Mouse (Mus musculus) embryonic facial prominence, embryonic 15.5 days (tissue): ENCODE measurements at regions not wholly inside any gene's neighbourhood (a gene's known extent, or its start where the extent isn't known, plus 50 kb on each side); places are given as distances from the start of the nearest gene placed in this dataset.

ENCODE experiments used
- ATAC-seq: fragments of 200-750 bp; cut with Nextera tagmentation; 2 replicates; pipeline ENCODE4 v1.8.0; 2017; ENCODE audit warnings: low read depth, moderate TSS enrichment; ENCODE audit not compliant: insufficient number of reproducible peaks, low FRiP score, low TSS enrichment
- H3K27ac ChIP-seq: fragments of 300-500 bp; sonication (generic); replicated peaks from 2 replicates; pipeline ENCODE4 v1.5.1; 2015; ENCODE audit warnings: mild to moderate bottlenecking, inconsistent platforms
- H3K27me3 ChIP-seq: fragments of 300-500 bp; sonication (generic); 2 replicates; pipeline ENCODE4 v1.6.1; 2015; ENCODE audit warnings: inconsistent platforms
- H3K36me3 ChIP-seq: fragments of 300-500 bp; sonication (generic); 2 replicates; pipeline ENCODE4 v1.6.1; 2015; ENCODE audit warnings: mild to moderate bottlenecking, inconsistent platforms
- H3K4me1 ChIP-seq: fragments of 300-500 bp; sonication (generic); 2 replicates; pipeline ENCODE4 v1.6.1; 2015; ENCODE audit warnings: inconsistent platforms
- H3K4me2 ChIP-seq: fragments of 300-500 bp; sonication (generic); replicated peaks from 2 replicates; pipeline ENCODE4 v1.6.1; 2015; ENCODE audit warnings: mild to moderate bottlenecking, inconsistent platforms
- H3K4me3 ChIP-seq: fragments of 300-500 bp; sonication (generic); replicated peaks from 2 replicates; pipeline ENCODE4 v1.5.1; 2015; ENCODE audit warnings: mild to moderate bottlenecking, inconsistent platforms
- H3K9ac ChIP-seq: fragments of 300-500 bp; sonication (generic); 2 replicates; pipeline ENCODE4 v1.6.1; 2015; ENCODE audit warnings: inconsistent platforms
- H3K9me3 ChIP-seq: fragments of 300-500 bp; sonication (generic); replicated peaks from 2 replicates; pipeline ENCODE4 v1.6.1; 2016; ENCODE audit warnings: inconsistent platforms
- WGBS: fragments of 180-500 bp; shearing (Covaris S2); methylation state at CpG from one replicate; pipeline ENCODE4 v1.1.7; 2015; 5-methylcytosine and 5-hydroxymethylcytosine counted together

DNA sequence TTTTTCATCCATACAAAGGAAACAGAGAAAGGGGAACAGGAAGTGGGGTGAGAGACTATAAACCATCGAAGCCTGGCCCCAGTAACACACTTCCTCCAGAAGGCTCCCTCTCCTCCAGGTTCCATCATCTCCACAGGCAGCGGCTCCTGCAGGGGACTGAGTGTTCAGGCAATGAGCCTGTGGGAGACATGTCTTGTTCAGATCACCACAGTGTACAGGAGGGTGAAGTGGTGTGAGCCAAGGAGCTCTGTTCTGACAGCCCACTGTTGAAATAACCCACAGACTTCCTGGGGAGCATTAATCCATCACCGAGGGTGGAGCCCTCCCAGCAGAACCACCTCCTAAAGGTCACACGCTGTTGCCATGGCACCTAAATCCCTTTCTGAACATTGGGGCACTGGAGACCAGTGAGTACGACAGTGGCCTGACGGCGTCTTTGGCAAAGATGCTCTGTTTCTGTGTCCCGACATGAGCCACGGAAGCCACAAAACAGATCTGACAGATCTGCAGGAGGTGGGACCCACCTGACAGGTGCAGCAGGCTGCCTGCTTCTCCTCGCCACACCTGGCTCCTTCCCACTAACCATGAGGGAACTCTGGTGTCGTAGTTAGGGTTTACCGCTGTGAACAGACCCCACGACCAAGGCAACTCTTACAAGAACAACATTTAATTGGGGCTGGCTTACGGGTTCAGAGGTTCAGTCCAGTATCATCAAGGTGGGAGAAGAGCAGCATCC is 60.9 kb downstream of the Psmg1 start:
- Histone ChIP-seq H3K27me3 (no peaks in the 10 kb centered on the region), H3K9me3 (no peaks in the 10 kb centered on the region), H3K4me3 (no peak overlapping the region), H3K9ac (no peak overlapping the region), H3K36me3 (no peaks in the 10 kb centered on the region), H3K4me1 (peaks cover 7% of the 10 kb centered on the region; the same call in 1 of the 2 replicates), H3K27ac (no peak overlapping the region), H3K4me2 (no peak overlapping the region)
- WGBS = 74% methylated on average over 14 of the region's 14 CpGs
- ATAC-seq = no peak

DNA sequence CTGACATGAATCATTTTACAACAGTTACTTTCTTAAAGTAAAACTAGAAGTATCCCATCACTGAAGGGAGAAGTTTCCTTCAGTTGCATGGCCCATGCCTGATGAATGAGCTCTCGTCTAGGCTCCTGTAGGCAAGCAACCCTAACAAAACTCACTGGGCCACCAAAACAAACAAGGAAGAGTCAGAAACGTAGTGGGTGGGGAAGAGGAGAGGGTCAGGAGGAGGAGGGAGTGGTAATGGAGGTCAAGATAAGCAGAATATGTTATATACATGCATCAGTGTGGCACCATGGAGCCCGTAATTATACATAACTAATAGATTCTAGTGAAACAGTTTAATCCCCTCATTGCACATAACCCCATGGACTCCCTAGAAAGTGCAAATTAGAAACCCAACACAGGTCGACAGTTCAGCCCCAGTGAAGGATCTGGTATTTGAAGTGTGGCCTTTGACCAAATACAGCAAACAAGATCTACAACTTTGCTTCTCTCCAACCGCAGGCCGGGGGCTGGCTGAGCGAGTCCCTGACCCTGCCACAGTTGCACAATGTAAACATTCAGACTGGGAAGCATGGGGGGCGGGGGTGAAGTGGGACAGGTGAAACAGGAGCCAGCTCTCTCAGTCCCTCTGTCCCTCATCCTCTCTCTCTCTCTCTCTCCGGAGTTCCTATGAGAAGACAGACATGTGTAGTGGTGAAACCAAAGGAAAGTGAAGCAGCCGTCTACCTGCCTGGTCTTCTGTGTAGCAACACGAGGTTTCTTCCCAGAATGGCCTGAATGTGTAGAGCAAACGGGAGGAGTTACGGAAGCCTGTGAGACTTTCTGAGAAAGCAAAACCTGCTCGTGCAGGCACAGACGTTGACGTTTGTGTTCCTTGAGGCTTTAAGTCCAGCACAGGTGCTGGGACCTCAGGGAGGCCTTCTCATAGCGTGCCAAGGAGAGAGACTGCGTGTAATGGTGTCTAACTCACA is 62.2 kb downstream of the Psmg1 start:
- WGBS = 58% methylated on average over 18 of the region's 18 CpGs
- peak overlapping the region; percentile 30; the same call in 1 of the 2 replicates for H3K27ac ChIP-seq

DNA sequence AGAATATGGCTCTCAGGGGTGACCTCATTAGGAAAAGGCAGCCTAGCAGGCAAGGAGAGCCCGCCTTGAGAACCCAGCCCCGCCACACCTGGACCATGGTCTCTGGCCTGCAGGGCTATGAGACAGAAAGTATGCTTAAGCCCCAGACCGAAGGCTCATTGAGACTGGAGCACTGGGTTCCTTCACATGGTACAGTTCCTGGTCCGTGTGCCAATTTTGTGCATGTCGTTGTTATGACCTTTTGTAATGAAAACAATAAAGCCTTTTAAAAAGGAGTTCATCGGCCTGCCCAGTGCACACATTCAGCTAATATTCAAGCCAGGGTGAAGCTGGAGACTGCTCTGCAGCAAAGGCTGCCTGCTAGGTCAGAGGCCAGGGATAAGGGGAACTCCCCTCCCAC is 64.2 kb downstream of the Psmg1 start:
- no peak overlapping the region for H3K4me2 ChIP-seq
- H3K4me3 ChIP-seq = no peak overlapping the region
- no peak overlapping the region for H3K9ac ChIP-seq
- no peak for ATAC-seq
- H3K36me3 ChIP-seq = no peaks in the 10 kb centered on the region
- no peaks in the 10 kb centered on the region for H3K27me3 ChIP-seq
- no peak overlapping the region for H3K27ac ChIP-seq
- no peaks in the 10 kb centered on the region for H3K9me3 ChIP-seq
- WGBS = 72% methylated on average over 6 of the region's 6 CpGs
- peaks cover 21% of the 10 kb centered on the region for H3K4me1 ChIP-seq

More for the DNA sequence above, 62.2 kb downstream of the Psmg1 start:
- Histone ChIP-seq H3K4me2 (no peak overlapping the region), H3K9ac (no peak overlapping the region), H3K27me3 (no peaks in the 10 kb centered on the region), H3K4me1 (peaks cover 11% of the 10 kb centered on the region; the same call in 1 of the 2 replicates), H3K36me3 (no peaks in the 10 kb centered on the region), H3K4me3 (no peak overlapping the region), H3K9me3 (no peaks in the 10 kb centered on the region)
- ATAC-seq = no peak

DNA sequence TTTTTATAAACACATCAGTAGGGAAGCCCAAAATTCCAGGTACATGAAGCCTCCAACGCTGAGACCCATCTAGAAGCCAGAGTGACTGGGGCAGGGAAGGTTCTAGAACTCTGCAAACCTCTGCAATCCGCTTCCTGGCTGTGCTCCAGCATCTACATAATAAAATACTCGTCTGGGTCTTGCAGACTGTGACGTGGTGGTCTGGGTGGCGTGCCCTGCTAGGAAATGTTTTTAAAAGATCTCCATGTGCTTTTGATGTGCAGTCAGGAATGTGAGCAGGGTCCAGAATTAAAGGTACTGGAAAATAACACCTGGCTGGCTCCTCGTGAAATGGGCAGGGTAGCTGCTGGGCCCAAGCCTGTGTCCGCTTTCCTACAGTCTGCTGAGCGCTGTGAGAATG is 66.0 kb downstream of the Psmg1 start:
- no peak for ATAC-seq
- Histone ChIP-seq H3K9ac (no peak overlapping the region), H3K4me3 (no peak overlapping the region), H3K9me3 (no peaks in the 10 kb centered on the region), H3K27me3 (no peaks in the 10 kb centered on the region), H3K4me1 (peaks cover 21% of the 10 kb centered on the region), H3K36me3 (no peaks in the 10 kb centered on the region), H3K27ac (no peak overlapping the region), H3K4me2 (no peak overlapping the region)
- WGBS = 49% methylated on average over 8 of the region's 8 CpGs

DNA sequence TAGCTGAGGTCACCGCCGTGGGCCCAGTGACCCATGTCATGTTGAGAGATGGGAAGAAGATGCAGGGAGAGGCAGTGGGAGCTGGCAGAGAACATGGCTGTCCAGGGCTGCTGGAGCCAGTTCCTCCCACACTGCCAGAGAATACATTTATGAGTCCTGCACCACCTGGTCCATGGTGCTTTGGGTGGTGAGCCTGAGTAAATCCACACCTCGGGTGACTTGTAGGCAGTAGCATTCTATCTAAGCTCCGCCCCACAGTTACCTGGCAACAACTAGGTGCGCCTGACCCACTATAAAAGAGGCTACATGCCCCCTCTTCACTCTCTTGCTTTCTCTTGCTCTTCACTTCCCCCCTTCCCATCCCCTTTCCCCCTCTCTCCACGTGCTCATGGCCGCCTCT is 66.8 kb downstream of the Psmg1 start:
- H3K4me3 ChIP-seq = no peak overlapping the region
- 85% methylated on average over 7 of the region's 7 CpGs for whole genome bisulfite sequencing
- H3K27ac ChIP-seq = no peak overlapping the region

DNA sequence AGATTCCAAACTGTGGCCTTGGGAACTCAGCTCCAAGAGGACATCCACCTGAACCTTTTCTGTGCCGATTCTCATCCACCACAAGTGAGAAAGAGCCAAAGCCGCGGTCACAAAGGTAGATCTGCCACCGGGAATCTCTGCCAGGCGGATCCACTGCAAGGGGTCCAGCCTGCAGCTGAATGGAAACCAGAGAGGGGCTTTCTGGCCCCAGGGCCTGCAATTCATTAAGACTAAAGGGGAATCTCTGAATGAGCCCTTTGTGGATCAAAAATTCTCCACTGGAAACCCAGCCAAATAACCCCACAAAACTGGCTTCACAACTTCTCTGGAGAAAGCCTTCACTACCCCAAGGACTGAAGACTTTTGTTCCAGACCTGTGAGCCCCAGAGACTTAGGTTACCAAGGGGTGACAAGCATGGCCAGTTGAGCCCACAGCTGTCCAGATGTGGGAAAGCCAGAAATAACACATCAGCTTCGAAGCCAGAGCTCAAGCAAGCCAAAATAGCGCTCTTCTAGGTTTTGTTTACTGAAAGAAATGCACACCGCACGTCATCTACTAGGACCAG is 68.3 kb downstream of the Psmg1 start:
- H3K9me3 ChIP-seq = no peaks in the 10 kb centered on the region
- no peaks in the 10 kb centered on the region for H3K27me3 ChIP-seq
- peak; percentile 65; the same call in 1 of the 2 replicates for ATAC-seq
- H3K27ac ChIP-seq = peak overlapping the region; percentile 55; the same call in 1 of the 2 replicates
- peaks cover 18% of the 10 kb centered on the region for H3K4me1 ChIP-seq
- no peak overlapping the region for H3K4me2 ChIP-seq
- H3K4me3 ChIP-seq = no peak overlapping the region
- no peak overlapping the region for H3K9ac ChIP-seq
- WGBS = 37% methylated on average over 9 of the region's 9 CpGs
- no peaks in the 10 kb centered on the region for H3K36me3 ChIP-seq

More for the DNA sequence above, 66.8 kb downstream of the Psmg1 start:
- Histone ChIP-seq H3K36me3 (no peaks in the 10 kb centered on the region), H3K4me1 (peaks cover 19% of the 10 kb centered on the region), H3K9ac (no peak overlapping the region), H3K4me2 (no peak overlapping the region), H3K27me3 (no peaks in the 10 kb centered on the region), H3K9me3 (no peaks in the 10 kb centered on the region)
- ATAC-seq = no peak

DNA sequence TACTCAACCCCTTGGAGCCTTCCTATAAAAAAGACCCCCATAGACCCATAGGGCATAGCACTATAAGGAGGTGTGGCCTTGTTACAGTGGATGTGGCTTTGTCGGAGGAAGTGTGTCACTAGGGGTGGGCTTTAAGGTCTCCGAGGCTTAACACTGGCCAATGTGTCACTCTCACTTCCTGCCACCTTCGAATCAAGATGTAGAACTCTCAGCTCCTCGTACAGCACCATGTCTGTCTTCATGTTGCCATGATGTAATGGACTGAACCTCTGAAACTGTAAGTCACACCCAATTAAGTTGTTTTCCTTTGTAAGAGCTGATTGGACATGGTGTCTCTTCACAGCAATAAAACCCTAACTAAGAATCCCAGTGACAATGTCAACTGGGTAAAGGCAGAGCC is 69.6 kb downstream of the Psmg1 start:
- WGBS = 75% methylated on average over 4 of the region's 4 CpGs
- H3K4me2 ChIP-seq = no peak overlapping the region
- H3K36me3 ChIP-seq = no peaks in the 10 kb centered on the region
- no peaks in the 10 kb centered on the region for H3K9me3 ChIP-seq
- no peak overlapping the region for H3K27ac ChIP-seq
- H3K27me3 ChIP-seq = no peaks in the 10 kb centered on the region
- ATAC-seq = no peak
- peaks cover 18% of the 10 kb centered on the region for H3K4me1 ChIP-seq
- H3K4me3 ChIP-seq = no peak overlapping the region
- H3K9ac ChIP-seq = no peak overlapping the region

DNA sequence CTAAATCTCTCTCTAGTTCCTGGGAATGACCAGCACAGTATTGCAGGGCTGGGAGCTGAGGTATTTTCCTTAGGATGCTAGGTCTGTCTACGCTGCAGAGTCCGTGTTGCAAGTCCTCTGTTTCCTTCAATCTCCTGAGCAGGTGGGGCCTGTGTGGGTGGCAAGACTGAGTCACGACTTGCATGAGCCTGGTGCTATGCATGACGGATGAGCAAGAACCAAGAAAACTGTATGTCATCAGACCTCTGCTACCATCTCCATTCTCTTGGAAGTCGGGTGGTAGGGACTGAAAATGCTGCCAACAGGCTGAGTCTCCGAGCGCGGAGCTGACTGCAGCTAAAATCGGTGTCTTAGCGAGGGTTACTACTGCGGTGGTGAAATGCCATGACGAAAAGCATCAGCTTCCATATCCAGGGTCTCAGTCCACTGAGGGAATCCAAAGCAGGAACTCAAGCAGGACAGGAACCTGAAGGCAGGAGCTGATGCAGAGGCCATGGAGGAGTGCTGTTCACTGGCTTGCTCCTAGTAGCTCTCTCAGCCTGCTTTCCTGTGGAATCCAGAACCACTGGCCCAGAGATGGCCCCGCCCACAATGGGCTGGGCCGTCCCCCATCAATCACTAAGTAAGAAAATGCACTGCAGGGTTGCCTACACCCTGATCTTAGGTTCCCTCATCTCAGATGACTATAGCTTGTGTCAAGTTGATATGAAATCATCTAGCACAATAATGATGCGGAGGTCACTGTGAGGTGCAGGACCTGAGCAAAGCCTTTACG is 71.9 kb downstream of the Psmg1 start:
- ATAC-seq = no peak
- 89% methylated on average over 16 of the region's 16 CpGs for WGBS
- Histone ChIP-seq H3K9ac (no peak overlapping the region), H3K27ac (no peak overlapping the region), H3K9me3 (no peaks in the 10 kb centered on the region), H3K36me3 (no peaks in the 10 kb centered on the region), H3K4me2 (no peak overlapping the region), H3K4me3 (no peak overlapping the region), H3K27me3 (no peaks in the 10 kb centered on the region), H3K4me1 (peaks cover 14% of the 10 kb centered on the region)

DNA sequence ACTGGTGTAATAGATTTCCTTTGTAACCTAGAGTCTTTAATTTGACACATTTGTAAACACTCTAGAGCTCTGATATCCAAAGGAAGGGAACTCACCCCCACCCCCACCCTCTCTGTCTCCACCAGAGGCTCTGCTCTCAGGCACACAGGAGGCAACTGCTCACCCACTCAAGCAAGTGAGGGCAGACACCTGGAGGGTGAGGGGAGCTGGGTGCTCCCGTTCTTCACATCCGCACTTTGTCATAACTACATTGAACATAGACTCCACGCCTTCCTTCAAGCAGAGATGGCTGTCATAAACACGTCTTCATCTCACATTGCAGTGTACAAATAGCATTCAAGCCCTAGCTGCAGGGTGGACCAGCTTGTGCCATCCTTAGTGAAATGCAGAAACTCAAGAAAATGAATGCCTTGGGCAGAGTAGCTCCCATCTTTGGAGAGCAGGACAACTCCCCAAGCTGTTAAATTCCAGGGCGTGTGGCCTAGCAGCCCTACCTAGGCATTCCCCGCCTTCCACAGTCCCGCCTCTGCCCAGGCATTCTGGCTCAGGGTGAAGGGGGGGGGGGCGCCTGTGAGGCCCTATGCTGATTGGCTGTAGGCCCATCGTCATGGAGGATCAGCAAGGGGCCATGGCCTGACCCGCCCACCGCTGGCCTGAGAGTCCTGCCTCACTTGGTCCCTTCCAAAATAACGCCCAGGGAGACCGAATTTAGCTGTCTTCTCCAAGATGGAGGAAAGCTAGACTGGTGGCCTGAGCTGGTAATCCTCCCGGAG is 72.9 kb downstream of the Psmg1 start:
- Histone ChIP-seq H3K4me3 (no peak overlapping the region), H3K9ac (no peak overlapping the region), H3K36me3 (no peaks in the 10 kb centered on the region), H3K27ac (no peak overlapping the region), H3K4me2 (no peak overlapping the region), H3K27me3 (no peaks in the 10 kb centered on the region), H3K4me1 (peaks cover 12% of the 10 kb centered on the region), H3K9me3 (no peaks in the 10 kb centered on the region)
- ATAC-seq = no peak
- 61% methylated on average over 14 of the region's 14 CpGs for WGBS

DNA sequence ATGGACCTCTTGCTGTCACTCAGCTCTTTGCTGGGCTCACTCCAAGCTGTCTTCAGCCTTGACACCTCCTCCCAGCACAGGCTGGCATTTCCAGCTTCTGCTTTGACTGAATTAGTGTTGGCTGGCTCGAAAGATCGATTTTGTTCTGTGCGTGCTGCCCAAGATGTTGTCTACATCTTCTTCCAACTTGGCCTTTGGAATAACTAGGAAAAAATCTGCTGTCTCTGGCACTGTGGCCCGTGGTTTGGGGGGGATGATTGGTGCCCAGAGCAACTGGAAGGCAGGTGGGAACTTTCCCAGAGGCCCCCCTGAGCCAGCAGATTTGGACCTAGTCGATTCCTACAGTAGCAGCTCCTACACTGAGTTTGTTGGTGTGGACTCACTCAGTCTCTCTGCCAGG is 76.9 kb downstream of the Psmg1 start:
- Histone ChIP-seq H3K27me3 (no peaks in the 10 kb centered on the region), H3K27ac (no peak overlapping the region), H3K4me1 (0 out of 2 replicates have a peak, but pooled peaks cover 4% of the 10 kb centered on the region), H3K9ac (no peak overlapping the region), H3K4me3 (no peak overlapping the region), H3K4me2 (no peak overlapping the region), H3K9me3 (no peaks in the 10 kb centered on the region), H3K36me3 (no peaks in the 10 kb centered on the region)
- WGBS = 72% methylated on average over 5 of the region's 5 CpGs
- no peak for ATAC-seq
